Mouse (Mus musculus): Measurements from ENCODE around the gene Sorcs1. TPM values are rescaled to one million over a fixed set of nuclear protein-coding genes. Genes with fewer than 3 reads are reported as not detected.

The Sorcs1 gene
- 0.25 and 0.31 TPM in 2 replicates for polyA plus RNA-seq (2012; rRNA removed)

DNA sequence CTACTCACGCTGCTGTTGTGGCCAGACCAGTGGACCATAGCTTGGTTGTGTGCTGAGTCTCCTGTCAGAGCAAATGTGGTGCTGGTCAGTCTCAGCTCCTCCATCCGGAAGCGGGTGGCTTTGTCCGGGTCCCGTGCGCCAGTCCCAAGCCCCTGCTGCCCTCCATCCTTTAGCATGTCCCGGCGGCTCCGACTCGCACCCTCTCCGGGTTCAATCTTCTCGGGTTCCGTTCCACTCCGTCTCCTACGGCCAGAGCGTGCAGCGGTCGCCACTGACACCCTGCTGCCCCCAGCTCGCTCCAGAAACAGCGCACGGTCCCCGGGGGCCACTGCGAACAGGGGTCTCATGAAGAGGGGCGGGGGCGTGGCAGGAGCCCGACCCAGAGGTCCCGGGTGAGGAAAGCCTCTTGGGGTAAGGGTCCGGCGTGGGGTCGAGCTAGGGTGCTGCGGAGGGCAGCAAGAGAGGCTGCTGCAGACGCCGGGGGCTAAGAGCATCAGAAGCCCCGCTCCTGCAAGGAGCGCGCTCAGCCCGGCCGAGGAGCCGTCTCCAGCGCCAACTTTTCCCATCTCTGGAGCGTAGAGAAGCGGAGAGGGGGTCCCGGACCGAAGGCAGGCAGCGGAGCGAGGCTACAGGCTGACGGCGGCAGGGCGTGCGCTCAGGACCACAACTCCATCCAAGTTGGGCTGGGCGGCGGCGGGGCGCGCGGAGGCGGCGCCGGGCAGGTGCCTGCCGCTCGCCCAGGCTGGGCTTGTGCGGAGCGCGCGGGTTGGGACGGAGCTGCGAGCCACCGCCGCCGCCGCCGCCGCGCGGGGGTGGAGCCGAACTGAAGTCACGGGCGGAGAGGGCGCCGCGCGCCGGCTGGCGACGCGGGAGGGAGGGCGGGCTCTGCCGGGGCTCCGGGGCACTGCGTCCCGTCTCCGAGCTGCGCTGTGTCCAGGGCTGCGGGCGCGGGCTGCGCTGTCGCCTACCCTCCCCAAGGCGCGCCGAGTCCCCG is at the start of gene Sorcs1:
Sorcs1 (minus strand) TSS at position 744 of the 994 bp plus-strand sequence.

